Mouse (Mus musculus): Measurements from ENCODE around the gene Psmc3ip.

The Psmc3ip gene

GRCm38 (mm10) chr11:101052751-101053473 is 42.3 kb downstream of the Psmc3ip start:
- DNase-seq (ENCODE audit: extremely low read depth, low read depth): no peak

GRCm38 (mm10) chr11:101051617-101052016 is 43.6 kb downstream of the Psmc3ip start:
- DNase-seq (ENCODE audit: extremely low read depth, low read depth): no peak

GRCm38 (mm10) chr11:101051051-101051493 is 44.2 kb downstream of the Psmc3ip start:
- no peak for DNase-seq (ENCODE audit: extremely low read depth, low read depth)

GRCm38 (mm10) chr11:101050359-101050758 is 44.9 kb downstream of the Psmc3ip start:
- no peak for DNase-seq (ENCODE audit: extremely low read depth, low read depth)

- no peak for DNase-seq (ENCODE audit: extremely low read depth, low read depth)
Measured at GRCm38 (mm10) chr11:101047502-101047901, 47.7 kb downstream of the Psmc3ip start.

- DNase-seq (ENCODE audit: extremely low read depth, low read depth): no peak
Measured at GRCm38 (mm10) chr11:101046440-101046839, 48.8 kb downstream of the Psmc3ip start.

GRCm38 (mm10) chr11:101045826-101046225 is 49.4 kb downstream of the Psmc3ip start:
- no peak for DNase-seq (ENCODE audit: extremely low read depth, low read depth)
